Mouse (Mus musculus): ENCODE measurements around the gene Lrrc19.
"Not testable (repeated sequence)": the region's sequence is repeated elsewhere in the genome, so short reads cannot be mapped to it uniquely, and the experiment has no call there.

Lrrc19 gene

DNA sequence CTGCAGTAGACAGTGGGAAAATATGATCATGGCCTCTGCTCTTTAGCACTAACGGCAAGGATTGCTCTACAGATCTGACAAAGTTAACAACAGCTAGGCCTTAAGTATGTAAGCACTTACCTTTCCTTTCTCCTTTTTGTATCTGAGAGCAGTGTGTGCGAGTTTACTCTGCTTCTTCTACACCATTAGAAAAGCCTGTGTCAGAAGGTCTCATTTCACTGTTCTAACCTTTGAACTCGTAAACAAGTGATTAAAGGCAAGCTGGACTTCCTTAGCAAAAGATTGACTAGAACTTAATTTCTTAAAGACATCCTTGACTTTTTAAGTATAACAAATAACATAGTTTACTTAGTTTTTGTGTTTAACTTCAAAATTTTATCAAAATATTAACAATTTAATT lies at the start of gene Lrrc19:
Lrrc19 (minus strand) TSS at position 225 of the 400 bp plus-strand sequence.
- DNase-seq (ENCODE audit: low read depth) = no peak

DNA sequence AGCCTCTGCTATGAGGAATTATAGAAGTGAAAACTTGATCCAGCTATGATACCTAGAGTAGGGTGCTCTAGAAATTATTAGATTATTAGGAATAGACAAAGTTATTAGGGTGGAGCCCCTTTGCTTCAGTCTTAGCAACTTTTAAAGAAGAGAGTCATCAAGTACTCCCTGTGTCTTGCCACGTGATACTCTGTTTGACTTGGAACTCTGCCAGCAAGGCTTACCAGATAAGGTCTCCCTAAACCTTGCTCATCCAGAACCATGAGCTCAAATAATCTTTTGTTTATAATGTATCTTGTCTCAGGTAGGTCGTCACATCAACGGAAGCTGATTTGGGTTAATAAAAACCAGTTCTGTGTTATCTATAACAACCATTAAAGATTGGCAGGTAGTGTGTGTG lies 46.4 kb upstream of the Lrrc19 start:
- no peak for DNase-seq (ENCODE audit: low read depth)

DNA sequence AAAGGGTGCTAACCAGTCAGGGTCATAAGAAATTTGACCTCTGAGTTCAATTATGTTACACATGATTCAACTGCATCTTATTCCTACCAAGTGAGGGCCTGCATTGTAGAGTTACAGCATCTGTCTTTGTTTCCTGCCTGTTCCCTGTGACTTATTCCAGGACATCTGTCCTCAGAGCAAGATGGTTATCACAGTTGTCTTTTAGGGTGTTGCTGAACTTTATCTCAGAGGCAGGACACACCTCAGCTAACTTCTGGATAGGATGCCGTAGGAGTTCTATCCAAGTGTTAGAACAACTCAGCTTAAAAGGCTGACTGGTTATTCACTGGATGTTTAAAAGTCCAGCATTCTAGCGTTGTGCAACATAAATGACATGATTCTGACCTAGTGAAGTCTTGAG lies 42.2 kb upstream of the Lrrc19 start:
- no peak for DNase-seq (ENCODE audit: low read depth)

DNA sequence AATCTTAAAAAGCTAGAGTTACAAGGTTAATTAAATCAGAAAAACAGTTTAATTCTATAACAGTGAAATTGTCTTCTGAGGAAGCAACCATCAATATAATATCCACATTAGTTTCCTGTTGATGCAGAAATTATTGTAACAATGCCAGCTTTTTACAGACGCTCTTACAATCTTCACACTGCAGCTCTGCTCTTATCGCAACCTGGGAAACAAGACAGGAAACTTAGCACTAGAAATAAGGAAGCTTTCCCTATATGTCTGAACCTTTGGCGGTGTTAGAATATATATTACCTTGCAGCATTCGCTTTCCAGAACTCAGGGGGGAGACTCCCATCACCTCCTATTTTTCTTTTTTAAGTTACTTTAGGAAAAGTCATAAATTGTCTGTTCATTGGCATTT lies 41.1 kb upstream of the Lrrc19 start:
- no peak for DNase-seq (ENCODE audit: low read depth)

DNA sequence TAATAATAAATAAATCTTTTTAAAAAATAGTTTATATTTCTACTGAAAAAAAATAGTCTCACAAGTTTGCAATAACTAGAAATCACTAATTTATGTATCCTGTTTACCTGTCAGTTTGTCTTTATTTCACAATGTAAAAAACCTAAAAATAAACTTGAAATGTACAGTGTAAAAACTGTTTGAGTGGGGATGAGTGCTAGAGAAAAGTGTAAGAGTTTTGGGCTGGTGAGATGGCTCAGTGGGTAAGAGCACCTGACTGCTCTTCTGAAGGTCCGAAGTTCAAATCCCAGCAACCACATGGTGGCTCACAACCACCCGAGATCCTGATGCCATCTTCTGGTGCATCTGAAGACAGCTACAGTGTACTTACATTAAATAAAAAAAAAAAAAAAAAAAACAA lies 39.9 kb upstream of the Lrrc19 start:
- DNase-seq (ENCODE audit: low read depth) = not testable (repeated sequence)

DNA sequence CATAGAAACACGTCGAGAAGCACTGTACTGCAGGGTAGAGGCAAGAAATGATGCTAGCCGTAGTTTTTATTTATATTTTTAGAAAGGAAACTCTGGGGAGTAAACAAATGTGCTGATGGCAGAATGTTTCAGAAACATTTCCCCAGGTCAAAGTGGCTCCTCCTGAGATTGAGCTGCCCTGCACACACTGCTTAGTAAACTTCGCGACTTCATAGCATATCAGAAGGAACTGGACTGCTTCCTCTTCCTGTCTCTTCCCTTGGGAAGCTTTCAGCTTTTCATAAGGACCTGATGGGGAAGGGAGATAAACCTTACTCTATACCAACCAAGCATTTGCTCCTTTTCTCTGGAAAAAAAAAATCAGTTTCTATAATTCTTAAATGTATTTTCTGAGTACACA lies 33.4 kb upstream of the Lrrc19 start:
- no peak for DNase-seq (ENCODE audit: low read depth)

DNA sequence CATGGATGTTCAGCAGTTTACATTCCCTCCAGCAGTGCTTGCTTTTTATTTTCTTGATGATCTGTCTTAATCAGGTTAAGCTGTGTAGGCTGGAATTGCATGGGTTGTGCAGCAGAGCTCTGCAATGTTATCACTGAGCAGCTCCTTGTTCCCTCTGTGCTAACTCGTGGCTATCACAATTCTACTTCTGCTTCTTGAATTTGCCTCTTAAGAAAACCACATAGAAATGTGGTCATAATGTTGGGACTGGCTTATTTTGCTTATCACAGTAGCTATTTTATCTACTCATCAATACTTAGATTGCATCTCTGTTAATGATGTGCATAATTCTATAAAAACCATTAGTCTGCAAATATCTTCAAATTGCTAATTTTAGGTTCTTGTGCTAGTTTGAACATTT lies 32.1 kb upstream of the Lrrc19 start:
- DNase-seq (ENCODE audit: low read depth) = no peak

DNA sequence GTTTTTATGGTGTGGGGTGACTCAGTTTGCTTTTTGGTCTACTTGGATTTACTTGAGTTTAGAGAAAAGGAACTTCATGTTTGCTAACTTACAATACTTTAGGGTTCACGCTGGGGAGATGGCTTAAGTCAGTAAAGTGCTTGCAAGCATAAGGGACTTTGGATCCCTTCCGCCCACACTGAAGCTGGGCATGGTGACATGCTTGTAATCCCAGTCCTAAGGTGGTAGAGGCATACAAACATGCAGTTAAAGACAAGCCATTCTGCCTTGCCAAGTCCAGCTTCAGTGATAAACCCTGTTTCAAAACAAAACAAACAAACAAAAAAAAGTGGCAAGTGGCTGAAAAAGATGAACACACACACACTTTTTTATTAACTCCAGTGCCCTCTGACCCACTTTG lies 31.2 kb upstream of the Lrrc19 start:
- DNase-seq (ENCODE audit: low read depth) = no peak

DNA sequence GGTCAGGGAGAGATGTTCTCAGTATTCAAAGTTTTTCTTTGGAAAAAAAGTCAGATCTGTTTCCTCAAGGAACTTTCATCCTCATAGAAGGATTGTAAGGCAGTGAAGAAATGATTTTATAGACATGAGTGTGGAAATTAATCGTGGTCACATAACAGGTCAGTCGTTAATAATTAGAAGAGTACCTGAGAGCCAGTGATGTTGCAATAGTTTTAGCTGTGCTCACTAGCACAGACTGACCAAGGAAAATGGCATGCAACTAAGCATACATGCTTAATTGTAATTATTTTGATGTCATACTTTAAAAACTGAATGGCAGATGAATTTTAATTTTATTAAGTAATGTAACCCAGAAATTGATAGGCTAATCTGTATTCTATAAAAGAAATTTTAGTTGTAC lies 30.7 kb upstream of the Lrrc19 start:
- DNase-seq (ENCODE audit: low read depth) = no peak

DNA sequence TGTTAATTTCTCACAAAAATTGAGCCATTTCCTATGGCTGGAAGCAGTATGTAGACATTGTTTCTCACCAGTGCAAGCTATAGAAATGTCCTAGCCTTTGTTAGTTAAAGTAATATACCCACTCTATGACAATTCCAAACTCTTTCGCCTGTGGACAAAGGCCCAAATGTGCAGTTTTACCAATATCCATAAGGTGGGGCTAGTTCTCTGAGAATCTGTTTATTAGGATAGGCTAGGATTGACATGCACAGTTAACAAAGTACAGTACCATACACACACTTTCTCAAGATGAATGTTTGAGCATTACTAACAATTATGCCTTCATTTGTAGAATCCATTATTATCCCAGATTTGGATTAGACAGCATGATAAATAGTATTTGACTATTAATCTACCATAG lies 19.8 kb upstream of the Lrrc19 start:
- peak; percentile 33 for DNase-seq (ENCODE audit: low read depth)

DNA sequence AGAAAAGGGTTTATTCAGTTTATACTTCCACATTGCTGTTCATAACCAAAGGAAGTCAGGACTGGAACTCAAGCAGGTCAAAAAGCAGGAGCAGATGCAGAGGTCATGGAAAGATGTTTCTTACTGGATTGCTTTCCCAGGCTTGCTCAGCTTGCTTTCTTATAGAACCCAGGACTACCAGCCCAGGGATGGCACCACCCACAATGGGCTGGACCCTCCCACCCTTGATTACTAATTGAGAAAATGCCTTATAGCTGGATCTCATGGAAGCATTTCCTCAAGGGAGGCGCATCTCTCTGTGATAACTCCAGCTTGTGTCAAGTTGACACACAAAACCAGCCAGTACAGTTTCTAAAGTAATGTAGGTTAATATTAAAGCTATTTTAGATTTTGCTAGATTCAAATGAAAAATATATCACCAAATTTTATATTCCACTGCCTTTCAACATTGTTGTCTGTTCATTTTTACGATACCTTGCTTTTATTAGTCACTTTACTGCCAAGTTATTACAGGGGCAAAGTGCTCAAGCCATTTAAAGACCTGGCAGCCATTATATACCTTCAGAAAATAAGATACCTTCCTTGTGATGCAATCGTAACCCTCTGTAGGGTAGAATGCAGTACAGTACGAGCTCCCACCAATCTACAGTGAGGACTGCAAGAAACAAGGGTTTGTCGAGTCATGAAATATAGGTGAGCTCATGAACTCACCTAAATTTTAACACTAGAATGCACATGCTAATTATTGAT lies 657 bp upstream of the Lrrc19 start:
- DNase-seq (ENCODE audit: low read depth) = not testable (repeated sequence)

DNA sequence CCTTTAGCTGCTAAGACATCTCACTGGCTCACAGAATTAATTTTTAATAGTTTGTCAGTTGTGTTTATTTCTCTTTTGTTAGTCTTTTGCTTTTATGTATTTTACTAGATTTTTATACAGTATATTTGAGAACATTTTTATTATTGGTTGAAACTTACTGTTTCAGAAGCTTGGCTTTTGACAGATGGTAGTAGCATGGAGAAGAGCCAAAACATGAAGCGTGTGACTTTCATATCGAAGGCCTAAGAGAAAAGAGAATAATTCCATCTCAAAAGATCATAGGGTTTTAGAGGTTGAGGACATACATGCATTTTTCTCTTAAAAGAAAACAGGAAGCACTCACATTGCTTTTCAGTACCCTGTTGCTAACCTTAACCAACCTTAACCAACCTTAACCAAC lies 6.8 kb downstream of the Lrrc19 start:
- no peak for DNase-seq (ENCODE audit: low read depth)

DNA sequence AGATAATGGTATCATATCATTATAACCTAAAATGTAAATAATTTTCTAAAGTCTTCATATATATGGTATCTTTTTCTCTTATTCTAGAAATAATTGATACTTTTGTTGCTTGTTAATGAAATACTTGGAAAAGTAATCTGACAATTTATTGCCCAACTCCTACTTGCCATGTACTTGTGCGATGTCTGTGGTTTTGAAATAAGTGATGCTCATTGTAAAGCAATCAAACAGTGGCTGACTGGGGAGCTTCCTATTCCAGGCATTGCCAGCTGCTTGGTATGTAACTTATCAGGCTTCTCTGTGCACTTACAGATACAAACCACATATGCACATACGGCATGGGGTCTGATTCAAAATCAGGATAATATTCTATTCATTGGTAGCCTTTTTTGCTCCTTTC lies 29.9 kb downstream of the Lrrc19 start:
- DNase-seq (ENCODE audit: low read depth) = no peak

DNA sequence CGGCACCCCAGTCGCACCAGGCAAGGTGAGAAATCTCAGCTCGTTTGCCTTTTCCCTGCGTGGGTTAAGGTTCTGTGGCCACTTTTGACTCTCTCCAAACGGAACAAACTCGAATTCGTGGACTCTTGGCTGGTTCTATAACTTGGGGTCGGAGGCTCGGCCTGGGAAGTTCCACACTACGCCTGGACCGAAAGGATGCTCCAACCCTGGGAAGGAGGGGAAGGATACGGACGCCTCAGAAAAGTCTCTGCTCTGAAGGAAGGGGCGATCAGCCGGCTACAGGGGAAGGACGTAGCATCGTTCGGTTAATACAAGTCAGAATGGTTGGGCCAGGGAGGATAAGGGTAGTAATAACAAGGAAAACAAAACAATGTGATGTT lies 35.3 kb downstream of the Lrrc19 start:
- no peak for DNase-seq (ENCODE audit: low read depth)

DNA sequence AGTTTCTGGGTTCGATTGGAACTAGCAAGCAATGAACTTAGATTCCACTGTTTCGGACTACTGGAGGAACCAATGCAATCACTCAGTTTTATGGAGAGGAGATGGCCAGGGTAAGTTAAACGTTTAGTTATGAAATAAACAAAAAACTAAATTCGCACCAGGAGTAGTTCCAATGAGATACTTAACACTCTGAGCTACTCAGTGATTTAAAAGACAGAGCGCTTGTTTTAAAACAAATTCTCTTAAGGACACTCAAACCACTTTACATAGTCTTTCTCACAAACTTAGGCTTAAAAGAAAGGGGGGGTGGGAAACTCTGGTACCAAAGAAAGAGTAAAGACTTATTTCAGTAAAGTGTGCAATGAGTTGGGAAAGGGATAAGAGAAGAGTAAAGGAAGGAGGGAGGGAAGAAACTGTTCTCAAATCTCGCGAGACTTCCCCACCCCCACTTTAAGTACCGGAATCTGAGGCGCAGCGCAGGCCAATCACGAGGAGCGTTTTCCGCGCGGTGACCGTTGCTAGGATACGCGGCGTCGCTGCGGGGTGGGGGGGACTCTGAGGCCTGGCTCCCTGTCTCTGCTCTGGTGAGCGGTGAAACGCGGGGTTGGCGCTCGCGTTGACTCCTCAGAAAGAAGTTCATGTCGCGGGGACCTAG lies 35.8 kb downstream of the Lrrc19 start, which contains the start of gene Ift74:
Ift74 (plus strand) TSS at position 520 of the 655 bp plus-strand sequence.
- DNase-seq (ENCODE audit: low read depth) = peak; percentile 90

DNA sequence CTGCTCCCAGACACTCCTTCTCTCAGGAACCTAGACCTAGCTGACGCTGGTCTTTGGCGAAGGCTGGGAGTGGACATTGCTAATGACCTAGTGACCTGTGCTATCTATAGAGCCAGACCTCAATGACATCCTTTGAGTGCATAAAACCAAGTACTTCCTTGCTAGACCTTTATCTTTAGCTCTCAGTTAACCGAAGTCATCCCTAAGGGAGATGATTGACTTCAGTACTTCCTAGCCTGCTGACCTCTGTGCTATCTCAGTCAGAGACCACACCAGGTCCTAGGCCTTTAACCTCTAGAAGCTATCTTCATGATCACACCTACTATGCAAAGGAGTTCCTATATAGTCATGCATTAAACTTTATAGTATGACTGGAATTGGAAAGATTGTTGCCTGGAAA lies 39.6 kb downstream of the Lrrc19 start:
- no peak for DNase-seq (ENCODE audit: low read depth)

DNA sequence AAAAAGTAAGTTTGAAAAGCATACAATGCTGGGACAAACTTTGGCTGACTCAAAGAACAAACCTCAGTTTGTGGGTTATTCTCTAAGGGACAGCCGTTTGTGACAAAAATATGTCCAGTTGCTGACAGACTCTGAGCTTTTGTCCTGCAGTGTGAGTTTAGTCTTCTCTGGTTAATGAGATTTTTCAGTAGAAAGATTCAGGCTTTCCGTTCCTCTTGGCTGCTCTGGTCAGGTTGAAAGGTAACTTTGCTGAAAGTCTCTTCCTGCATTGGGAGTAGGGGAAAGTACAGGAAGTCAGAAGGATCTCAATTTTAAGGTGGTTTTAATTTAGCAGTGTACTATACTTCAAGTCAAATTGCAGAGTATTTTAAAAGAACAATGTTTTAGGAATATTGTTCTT lies 44.4 kb downstream of the Lrrc19 start:
- no peak for DNase-seq (ENCODE audit: low read depth)

DNA sequence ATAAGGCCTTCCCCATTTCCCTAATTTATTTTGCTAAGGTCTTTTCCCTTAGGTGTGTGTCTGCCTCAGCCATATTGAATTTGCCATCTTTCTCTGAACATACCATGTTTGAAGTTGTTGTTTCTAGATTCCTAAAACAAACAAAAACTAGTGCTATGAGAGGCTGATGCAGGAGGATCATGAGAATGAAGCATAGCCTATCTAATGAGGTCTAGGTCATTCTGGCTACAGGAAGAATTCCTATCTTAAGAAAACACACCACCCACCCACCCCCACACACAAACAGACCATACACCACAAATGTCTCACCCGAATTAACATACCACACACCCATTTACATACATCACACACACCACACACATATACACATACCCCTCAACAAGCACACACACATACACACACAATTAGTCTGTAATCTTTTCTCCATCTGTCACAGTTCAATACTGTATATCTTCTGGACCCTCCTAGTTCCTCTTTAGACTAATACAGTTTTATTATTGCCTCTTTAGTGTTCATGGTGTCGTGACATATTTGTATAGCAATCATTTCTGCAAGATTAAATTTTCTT lies 45.4 kb downstream of the Lrrc19 start:
- no peak for DNase-seq (ENCODE audit: low read depth)

DNA sequence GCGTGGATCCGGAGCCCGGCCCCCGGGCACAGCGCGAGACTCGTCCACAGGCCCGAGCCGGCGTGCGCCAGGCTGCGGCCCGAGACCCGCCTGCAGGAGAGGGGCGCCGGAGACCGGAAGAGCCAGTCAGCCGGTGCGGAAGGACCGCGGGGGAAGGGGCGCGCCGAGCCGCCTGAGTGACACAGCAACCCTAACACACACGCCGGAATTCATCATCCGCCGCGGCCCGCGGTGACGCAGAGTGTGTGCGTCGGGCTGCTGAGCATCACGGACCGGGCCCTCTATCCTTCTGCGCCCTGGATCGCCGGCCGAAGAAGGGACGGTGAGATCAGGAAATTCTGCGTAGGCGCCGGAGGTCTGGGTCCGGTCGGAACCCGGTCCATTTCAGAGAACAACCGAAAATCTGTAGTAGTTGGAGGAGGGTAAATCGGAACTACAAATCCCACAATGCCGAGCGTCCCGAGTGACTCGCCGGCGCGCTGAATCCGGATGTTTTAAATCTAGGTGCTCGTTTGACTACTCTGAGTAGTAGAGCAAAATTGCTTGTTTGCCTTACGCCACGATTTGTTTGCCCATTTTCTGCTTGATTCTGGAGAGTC lies 46.8 kb downstream of the Lrrc19 start, which contains the start of gene Plaa:
Plaa (minus strand) TSS at position 214 of the 599 bp plus-strand sequence.
- peak; percentile 82 for DNase-seq (ENCODE audit: low read depth)

DNA sequence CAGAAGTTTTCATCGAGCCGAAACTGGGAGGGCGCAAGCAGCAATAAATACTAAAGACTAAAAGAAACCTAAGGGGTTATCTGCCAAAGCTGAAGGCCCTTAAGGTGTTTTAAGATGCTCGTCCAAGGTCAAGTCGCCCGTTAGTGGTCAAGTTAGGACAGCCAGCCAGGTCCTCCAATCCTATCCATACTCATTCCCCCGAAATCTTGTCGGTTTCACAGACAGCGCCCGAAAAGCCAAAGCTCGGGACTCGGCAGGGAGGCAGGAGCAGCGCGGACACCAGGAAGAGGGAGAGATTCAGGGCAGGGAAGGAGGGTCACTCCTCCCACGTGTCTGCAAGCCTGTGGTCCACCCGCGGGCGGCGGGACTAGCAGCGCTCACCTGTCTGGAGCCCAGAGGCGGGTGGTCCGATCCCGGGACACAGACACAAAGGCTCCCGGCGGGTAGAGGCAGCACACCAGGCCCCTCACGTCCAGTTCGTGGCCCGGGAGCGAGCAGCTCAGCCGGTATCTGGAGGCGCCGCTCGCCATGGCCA lies 47.4 kb downstream of the Lrrc19 start:
- no peak for DNase-seq (ENCODE audit: low read depth)

DNA sequence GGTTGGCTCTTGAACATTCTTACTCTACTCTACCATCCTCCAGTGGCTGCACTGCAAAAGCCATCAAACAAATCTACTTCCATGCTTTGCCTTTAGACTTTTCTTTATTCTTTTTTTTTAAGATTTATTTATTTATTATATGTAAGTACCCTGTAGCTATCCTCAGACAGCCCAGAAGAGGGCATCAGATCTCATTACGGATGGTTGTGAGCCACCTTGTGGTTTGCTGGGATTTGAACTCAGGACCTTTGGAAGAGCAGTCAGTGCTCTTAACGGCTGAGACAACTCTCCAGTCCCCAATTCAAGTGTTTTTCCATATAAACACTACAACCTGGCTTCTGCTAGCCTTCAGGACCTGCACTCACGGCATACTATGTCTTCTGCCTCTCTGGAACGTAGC lies 48.5 kb downstream of the Lrrc19 start:
- no peak for DNase-seq (ENCODE audit: low read depth)

DNA sequence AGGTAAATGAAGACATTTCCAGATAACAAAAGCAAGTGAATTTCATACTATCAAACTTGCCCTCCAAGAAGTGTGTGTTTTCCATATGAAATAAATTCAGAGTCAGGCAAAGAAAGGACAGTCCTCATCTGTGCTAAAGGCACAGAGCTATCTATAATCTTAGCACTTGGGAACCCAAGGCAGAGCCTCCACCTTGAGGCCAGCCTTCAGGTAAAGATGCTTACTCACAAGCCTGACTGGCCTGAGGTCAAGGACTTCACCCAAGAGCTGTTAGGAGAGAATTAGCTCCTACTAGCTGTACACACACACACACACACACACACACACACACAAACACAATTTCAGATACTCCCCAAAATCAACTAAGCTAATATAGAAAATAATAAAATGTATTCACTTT lies 57.2 kb downstream of the Lrrc19 start:
- no peak for DNase-seq (ENCODE audit: low read depth)

Measured in c-Kit-positive CD71-negative TER-119-negative erythroid progenitor cells, embryonic 14.5 days (primary cell).